Mouse (Mus musculus) heart, embryonic 13.5 days (tissue): ENCODE measurements around the gene Snd1. TPM values are rescaled to one million over a fixed set of nuclear protein-coding genes. Genes with fewer than 3 reads are reported as not detected.
A peak's percentile ranks its signal among the peaks of the same experiment; 100 is the strongest.

ENCODE experiments used
- ATAC-seq: fragments of 200-750 bp; cut with Nextera tagmentation; 2 replicates; pipeline ENCODE4 v1.8.0; 2017; ENCODE audit warnings: moderate TSS enrichment; ENCODE audit not compliant: insufficient number of reproducible peaks, low FRiP score, low TSS enrichment; ENCODE audit errors: extremely low read depth
- H3K27ac ChIP-seq: fragments of 300-500 bp; sonication (generic); replicated peaks from 2 replicates; pipeline ENCODE4 v1.5.1; 2015; ENCODE audit warnings: moderate library complexity, mild to moderate bottlenecking, inconsistent platforms
- H3K27me3 ChIP-seq: fragments of 300-500 bp; sonication (generic); replicated peaks from 2 replicates; pipeline ENCODE4 v1.6.1; 2015; ENCODE audit warnings: mild to moderate bottlenecking, inconsistent platforms
- H3K36me3 ChIP-seq: fragments of 300-500 bp; sonication (generic); 2 replicates; pipeline ENCODE4 v1.6.1; 2015; ENCODE audit warnings: mild to moderate bottlenecking, inconsistent platforms
- H3K4me1 ChIP-seq: fragments of 300-500 bp; sonication (generic); 2 replicates; pipeline ENCODE4 v1.6.1; 2015; ENCODE audit warnings: inconsistent platforms
- H3K4me2 ChIP-seq: fragments of 300-500 bp; sonication (generic); 2 replicates; pipeline ENCODE4 v1.6.1; 2015; ENCODE audit warnings: inconsistent platforms, mild to moderate bottlenecking, moderate library complexity
- H3K4me3 ChIP-seq: fragments of 300-500 bp; sonication (generic); 2 replicates; pipeline ENCODE4 v1.5.1; 2015; ENCODE audit warnings: moderate library complexity, mild to moderate bottlenecking, inconsistent platforms
- H3K9ac ChIP-seq: fragments of 300-500 bp; sonication (generic); 2 replicates; pipeline ENCODE4 v1.6.1; 2015; ENCODE audit warnings: inconsistent platforms, mild to moderate bottlenecking, moderate library complexity
- H3K9me3 ChIP-seq: fragments of 300-500 bp; sonication (generic); 2 replicates; pipeline ENCODE4 v1.6.1; 2016; ENCODE audit warnings: inconsistent platforms
- WGBS: fragments of 180-500 bp; shearing (Covaris S2); methylation state at CpG from one replicate; pipeline ENCODE4 v1.1.7; 2015; ENCODE audit warnings: mixed read lengths; 5-methylcytosine and 5-hydroxymethylcytosine counted together
- polyA plus RNA-seq: library from polyadenylated mRNA; unstranded; fragments of >200 nt; fragmentation: Nextera tagmentation; extraction: Ambion mirVana; gene quantifications from 2 replicates; pipeline ENCODE4 v1.2.1, GENCODE M21; 2015

Gene Snd1
- polyA plus RNA-seq, 1 experiment from 2014 or later, result 78.5 TPM

- no peak for ATAC-seq
- H3K27ac ChIP-seq, result peak overlapping the region; percentile 36
- peaks cover 67% of the 10 kb centered on the region for H3K4me1 ChIP-seq
Observed at GRCm38 (mm10) chr6:28849317-28849716, 374.4 kb downstream of the Snd1 start.

GRCm38 (mm10) chr6:28850326-28850900 is 375.5 kb downstream of the Snd1 start:
- H3K9me3 ChIP-seq, result no peaks in the 10 kb centered on the region
- H3K4me3 ChIP-seq, result no peak overlapping the region
- ATAC-seq, result no peak
- no peak overlapping the region for H3K27ac ChIP-seq
- no peaks in the 10 kb centered on the region; the same call in 1 of the 2 replicates for H3K36me3 ChIP-seq
- H3K4me1 ChIP-seq, result peaks cover 67% of the 10 kb centered on the region
- no peak overlapping the region for H3K9ac ChIP-seq
- no peaks in the 10 kb centered on the region for H3K27me3 ChIP-seq
- H3K4me2 ChIP-seq, result no peak overlapping the region
- 79% methylated on average over 9 of the region's 9 CpGs for WGBS

More at GRCm38 (mm10) chr6:28849317-28849716, 374.4 kb downstream of the Snd1 start:
- no peaks in the 10 kb centered on the region; the same call in 1 of the 2 replicates for H3K36me3 ChIP-seq
- 43% methylated on average over 3 of the region's 3 CpGs for WGBS
- H3K9ac ChIP-seq, result no peak overlapping the region; the same call in 1 of the 2 replicates
- no peaks in the 10 kb centered on the region for H3K9me3 ChIP-seq
- H3K4me2 ChIP-seq, result no peak overlapping the region
- H3K4me3 ChIP-seq, result no peak overlapping the region
- H3K27me3 ChIP-seq, result no peaks in the 10 kb centered on the region

- Histone ChIP-seq H3K9me3 (no peaks in the 10 kb centered on the region), H3K4me2 (no peak overlapping the region), H3K27ac (no peak overlapping the region), H3K4me3 (no peak overlapping the region), H3K4me1 (peaks cover 72% of the 10 kb centered on the region), H3K9ac (no peak overlapping the region), H3K27me3 (no peaks in the 10 kb centered on the region), H3K36me3 (no peaks in the 10 kb centered on the region; the same call in 1 of the 2 replicates)
- ATAC-seq, result no peak
- WGBS, result 64% methylated on average over 7 of the region's 7 CpGs
Observed at GRCm38 (mm10) chr6:28852342-28852741, 377.4 kb downstream of the Snd1 start.

- Histone ChIP-seq H3K27ac (no peak overlapping the region), H3K4me2 (no peak overlapping the region), H3K36me3 (no peaks in the 10 kb centered on the region; the same call in 1 of the 2 replicates), H3K9ac (0 out of 2 replicates have a peak overlapping the region, but pooled peaks have one; percentile 21), H3K27me3 (no peaks in the 10 kb centered on the region), H3K4me3 (no peak overlapping the region), H3K9me3 (no peaks in the 10 kb centered on the region), H3K4me1 (peaks cover 72% of the 10 kb centered on the region)
- 41% methylated on average over 3 of the region's 3 CpGs for WGBS
- ATAC-seq, result no peak
Observed at GRCm38 (mm10) chr6:28853164-28853563, 378.2 kb downstream of the Snd1 start.

- Histone ChIP-seq H3K27ac (no peak overlapping the region), H3K4me1 (peaks cover 72% of the 10 kb centered on the region), H3K36me3 (no peaks in the 10 kb centered on the region; the same call in 1 of the 2 replicates), H3K9me3 (no peaks in the 10 kb centered on the region), H3K4me3 (no peak overlapping the region), H3K4me2 (no peak overlapping the region), H3K27me3 (no peaks in the 10 kb centered on the region), H3K9ac (0 out of 2 replicates have a peak overlapping the region, but pooled peaks have one; percentile 21)
- ATAC-seq, result no peak
- 39% methylated on average over 2 of the region's 2 CpGs for WGBS
Observed at GRCm38 (mm10) chr6:28853654-28854053, 378.7 kb downstream of the Snd1 start.

- WGBS, result 73% methylated on average over 8 of the region's 8 CpGs
- Histone ChIP-seq H3K4me1 (peaks cover 66% of the 10 kb centered on the region), H3K9me3 (no peaks in the 10 kb centered on the region), H3K36me3 (no peaks in the 10 kb centered on the region; the same call in 1 of the 2 replicates), H3K9ac (no peak overlapping the region), H3K4me3 (no peak overlapping the region), H3K27ac (no peak overlapping the region), H3K4me2 (no peak overlapping the region), H3K27me3 (no peaks in the 10 kb centered on the region)
- no peak for ATAC-seq
Observed at GRCm38 (mm10) chr6:28854598-28854997, 379.7 kb downstream of the Snd1 start.

- Histone ChIP-seq H3K27ac (no peak overlapping the region), H3K4me1 (peaks cover 58% of the 10 kb centered on the region), H3K4me3 (no peak overlapping the region), H3K9ac (no peak overlapping the region), H3K9me3 (no peaks in the 10 kb centered on the region), H3K36me3 (no peaks in the 10 kb centered on the region; the same call in 1 of the 2 replicates), H3K4me2 (no peak overlapping the region), H3K27me3 (no peaks in the 10 kb centered on the region)
- no peak for ATAC-seq
- 29% methylated on average over 3 of the region's 3 CpGs for WGBS
Observed at GRCm38 (mm10) chr6:28855442-28855841, 380.5 kb downstream of the Snd1 start.

GRCm38 (mm10) chr6:28856789-28857188 is 381.9 kb downstream of the Snd1 start:
- Histone ChIP-seq H3K27ac (peak overlapping the region; percentile 61), H3K4me1 (peaks cover 63% of the 10 kb centered on the region), H3K4me2 (no peak overlapping the region), H3K4me3 (no peak overlapping the region), H3K27me3 (no peaks in the 10 kb centered on the region), H3K9me3 (no peaks in the 10 kb centered on the region), H3K9ac (no peak overlapping the region), H3K36me3 (no peaks in the 10 kb centered on the region)
- no peak for ATAC-seq
- WGBS, result 68% methylated on average over 4 of the region's 4 CpGs

- Histone ChIP-seq H3K9ac (no peak overlapping the region), H3K27me3 (no peaks in the 10 kb centered on the region), H3K9me3 (no peaks in the 10 kb centered on the region), H3K4me1 (peaks cover 62% of the 10 kb centered on the region), H3K27ac (peak overlapping the region; percentile 61), H3K36me3 (no peaks in the 10 kb centered on the region), H3K4me3 (no peak overlapping the region), H3K4me2 (no peak overlapping the region)
- WGBS, result 22% methylated on average over 2 of the region's 2 CpGs
- ATAC-seq, result no peak
Observed at GRCm38 (mm10) chr6:28857198-28858180, 382.6 kb downstream of the Snd1 start.

GRCm38 (mm10) chr6:28859094-28859493 is 384.2 kb downstream of the Snd1 start:
- no peaks in the 10 kb centered on the region for H3K9me3 ChIP-seq
- H3K36me3 ChIP-seq, result no peaks in the 10 kb centered on the region
- no peak overlapping the region for H3K4me3 ChIP-seq
- H3K9ac ChIP-seq, result no peak overlapping the region
- no peaks in the 10 kb centered on the region for H3K27me3 ChIP-seq
- H3K4me2 ChIP-seq, result no peak overlapping the region
- ATAC-seq, result no peak
- H3K4me1 ChIP-seq, result peaks cover 49% of the 10 kb centered on the region
- no peak overlapping the region for H3K27ac ChIP-seq
- WGBS, result 85% methylated on average over 2 of the region's 2 CpGs

GRCm38 (mm10) chr6:28860450-28860849 is 385.5 kb downstream of the Snd1 start:
- no peak overlapping the region for H3K4me3 ChIP-seq
- H3K36me3 ChIP-seq, result no peaks in the 10 kb centered on the region
- ATAC-seq, result no peak
- no peak overlapping the region for H3K27ac ChIP-seq
- WGBS, result 73% methylated on average over 2 of the region's 2 CpGs
- peaks cover 51% of the 10 kb centered on the region for H3K4me1 ChIP-seq
- no peak overlapping the region for H3K9ac ChIP-seq
- no peaks in the 10 kb centered on the region for H3K9me3 ChIP-seq
- no peaks in the 10 kb centered on the region for H3K27me3 ChIP-seq
- H3K4me2 ChIP-seq, result no peak overlapping the region
